Mouse (Mus musculus) heart, embryonic 13.5 days (tissue): ENCODE measurements around the gene Fcnb. TPM values are rescaled to one million over a fixed set of nuclear protein-coding genes. Genes with fewer than 3 reads are reported as not detected.

Experiments used
- ATAC-seq: fragments of 200-750 bp; cut with Nextera tagmentation; 2 replicates; pipeline ENCODE4 v1.8.0; 2017; ENCODE audit warnings: moderate TSS enrichment; ENCODE audit not compliant: insufficient number of reproducible peaks, low FRiP score, low TSS enrichment; ENCODE audit errors: extremely low read depth
- H3K27ac ChIP-seq: fragments of 300-500 bp; sonication (generic); replicated peaks from 2 replicates; pipeline ENCODE4 v1.5.1; 2015; ENCODE audit warnings: moderate library complexity, mild to moderate bottlenecking, inconsistent platforms
- H3K27me3 ChIP-seq: fragments of 300-500 bp; sonication (generic); replicated peaks from 2 replicates; pipeline ENCODE4 v1.6.1; 2015; ENCODE audit warnings: mild to moderate bottlenecking, inconsistent platforms
- H3K36me3 ChIP-seq: fragments of 300-500 bp; sonication (generic); 2 replicates; pipeline ENCODE4 v1.6.1; 2015; ENCODE audit warnings: mild to moderate bottlenecking, inconsistent platforms
- H3K4me1 ChIP-seq: fragments of 300-500 bp; sonication (generic); 2 replicates; pipeline ENCODE4 v1.6.1; 2015; ENCODE audit warnings: inconsistent platforms
- H3K4me2 ChIP-seq: fragments of 300-500 bp; sonication (generic); 2 replicates; pipeline ENCODE4 v1.6.1; 2015; ENCODE audit warnings: inconsistent platforms, mild to moderate bottlenecking, moderate library complexity
- H3K4me3 ChIP-seq: fragments of 300-500 bp; sonication (generic); 2 replicates; pipeline ENCODE4 v1.5.1; 2015; ENCODE audit warnings: moderate library complexity, mild to moderate bottlenecking, inconsistent platforms
- H3K9ac ChIP-seq: fragments of 300-500 bp; sonication (generic); 2 replicates; pipeline ENCODE4 v1.6.1; 2015; ENCODE audit warnings: inconsistent platforms, mild to moderate bottlenecking, moderate library complexity
- H3K9me3 ChIP-seq: fragments of 300-500 bp; sonication (generic); 2 replicates; pipeline ENCODE4 v1.6.1; 2016; ENCODE audit warnings: inconsistent platforms
- WGBS: fragments of 180-500 bp; shearing (Covaris S2); methylation state at CpG from one replicate; pipeline ENCODE4 v1.1.7; 2015; ENCODE audit warnings: mixed read lengths; 5-methylcytosine and 5-hydroxymethylcytosine counted together
- polyA plus RNA-seq: library from polyadenylated mRNA; unstranded; fragments of >200 nt; fragmentation: Nextera tagmentation; extraction: Ambion mirVana; gene quantifications from 2 replicates; pipeline ENCODE4 v1.2.1, GENCODE M21; 2015

The Fcnb gene
- 0.25 and 0.28 TPM in 2 replicates for polyA plus RNA-seq

DNA sequence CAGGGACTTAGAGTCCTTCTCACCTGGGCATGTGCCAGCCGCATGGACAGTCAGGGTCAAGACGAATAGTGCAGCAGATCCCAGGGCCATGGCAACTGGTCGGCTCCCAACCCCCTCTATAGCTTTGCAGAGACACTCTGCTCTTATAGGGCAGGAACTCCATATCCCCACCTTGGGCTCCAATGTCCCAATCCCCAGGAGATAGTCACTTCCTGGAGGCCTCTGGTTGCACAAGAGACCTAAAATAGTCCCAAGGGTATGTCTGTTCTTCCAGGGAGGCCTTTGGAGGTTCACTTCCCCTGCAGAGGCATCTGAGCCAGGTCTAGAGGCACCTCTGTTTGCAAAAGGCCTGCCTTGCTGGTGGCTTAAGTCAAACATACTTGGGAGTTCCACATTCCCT lies at the start of gene Fcnb:
TSS of gene Fcnb (minus strand) at position 118 of the 400 bp plus-strand sequence.
- no peak for ATAC-seq
- H3K9me3 ChIP-seq, result no peaks in the 10 kb centered on the region; the same call in 1 of the 2 replicates

DNA sequence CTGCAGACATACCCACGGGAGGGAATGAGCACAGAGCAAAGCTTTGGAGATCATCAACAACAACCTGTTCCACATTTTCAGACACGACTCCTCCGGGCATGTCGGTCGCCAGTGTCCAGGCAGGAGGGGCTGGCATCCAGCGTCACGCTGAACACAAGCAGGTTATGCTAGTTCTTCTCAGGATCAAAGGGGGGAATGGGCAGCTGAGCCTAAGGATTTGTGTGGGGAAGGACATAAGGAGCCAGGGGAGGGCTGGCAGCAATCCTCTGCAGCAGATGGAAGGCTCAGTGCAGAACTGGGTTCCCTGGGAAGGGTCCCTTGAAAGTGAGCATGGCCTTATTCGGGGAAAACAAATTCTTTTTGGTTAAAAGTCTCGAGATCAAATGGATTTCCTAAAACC lies 49.1 kb upstream of the Fcnb start:
- peaks cover 10% of the 10 kb centered on the region for H3K4me1 ChIP-seq
- H3K27me3 ChIP-seq, result peaks cover 12% of the 10 kb centered on the region; the same call in 1 of the 2 replicates
- H3K4me2 ChIP-seq, result no peak overlapping the region
- H3K36me3 ChIP-seq, result no peaks in the 10 kb centered on the region
- no peak overlapping the region for H3K4me3 ChIP-seq
- 85% methylated on average over 9 of the region's 9 CpGs for WGBS
- H3K9ac ChIP-seq, result no peak overlapping the region
- no peaks in the 10 kb centered on the region for H3K9me3 ChIP-seq
- no peak overlapping the region for H3K27ac ChIP-seq
- ATAC-seq, result no peak

More for the DNA sequence above, at the start of gene Fcnb:
- Histone ChIP-seq H3K36me3 (no peaks in the 10 kb centered on the region), H3K9ac (no peak within 1 kb of the TSS), H3K4me1 (no peaks in the 10 kb centered on the region), H3K27me3 (peaks cover 5% of the 10 kb centered on the region; the same call in 1 of the 2 replicates), H3K27ac (no peak within 1 kb of the TSS), H3K4me3 (no peak within 1 kb of the TSS), H3K4me2 (no peak within 1 kb of the TSS)
- 74% methylated on average over 3 of the region's 3 CpGs for WGBS

GRCm38 (mm10) chr2:28132117-28132516 lies 47.4 kb upstream of the Fcnb start:
- Histone ChIP-seq H3K4me3 (no peak overlapping the region), H3K27ac (no peak overlapping the region), H3K4me2 (no peak overlapping the region), H3K27me3 (peaks cover 15% of the 10 kb centered on the region; the same call in 1 of the 2 replicates), H3K9me3 (no peaks in the 10 kb centered on the region), H3K36me3 (no peaks in the 10 kb centered on the region), H3K4me1 (0 out of 2 replicates have a peak, but pooled peaks cover 3% of the 10 kb centered on the region), H3K9ac (no peak overlapping the region)
- ATAC-seq, result no peak
- WGBS, result 69% methylated on average over 4 of the region's 4 CpGs

- ATAC-seq, result no peak
- H3K27me3 ChIP-seq, result 0 out of 2 replicates have a peak, but pooled peaks cover 3% of the 10 kb centered on the region
- H3K4me2 ChIP-seq, result no peak overlapping the region
- peaks cover 12% of the 10 kb centered on the region; the same call in 1 of the 2 replicates for H3K4me1 ChIP-seq
- H3K9me3 ChIP-seq, result peaks cover 7% of the 10 kb centered on the region; the same call in 1 of the 2 replicates
- 56% methylated on average over 12 of the region's 12 CpGs for WGBS
- no peak overlapping the region for H3K27ac ChIP-seq
- no peak overlapping the region for H3K9ac ChIP-seq
- no peaks in the 10 kb centered on the region for H3K36me3 ChIP-seq
- H3K4me3 ChIP-seq, result no peak overlapping the region
These were observed 42.2 kb upstream of the Fcnb start for GRCm38 (mm10) chr2:28126763-28127438.

DNA sequence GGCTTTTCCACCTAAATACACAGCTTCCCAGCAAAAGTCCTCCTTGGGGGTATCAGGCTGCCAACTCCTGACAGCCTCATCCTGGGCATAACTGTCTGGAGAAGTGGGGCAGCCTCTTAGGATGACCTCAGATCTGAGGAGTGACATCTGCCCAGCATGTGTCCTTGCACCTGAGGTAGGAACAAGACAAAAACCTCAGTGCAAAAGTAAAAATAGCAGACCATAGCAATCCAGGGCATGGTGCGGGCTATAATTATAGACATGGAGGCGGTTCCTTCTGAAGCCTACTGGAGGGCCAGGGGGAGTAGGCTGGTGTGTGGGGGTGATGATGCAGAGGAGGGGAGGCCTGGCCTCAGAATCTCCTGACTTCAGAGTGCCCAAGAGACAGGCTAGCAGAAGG lies 39.2 kb upstream of the Fcnb start:
- no peak for ATAC-seq
- 0 out of 2 replicates have a peak, but pooled peaks cover 6% of the 10 kb centered on the region for H3K27me3 ChIP-seq
- H3K36me3 ChIP-seq, result no peaks in the 10 kb centered on the region
- 65% methylated on average over 2 of the region's 2 CpGs for WGBS
- H3K4me1 ChIP-seq, result peaks cover 12% of the 10 kb centered on the region; the same call in 1 of the 2 replicates
- no peak overlapping the region for H3K4me2 ChIP-seq
- peaks cover 7% of the 10 kb centered on the region; the same call in 1 of the 2 replicates for H3K9me3 ChIP-seq
- no peak overlapping the region for H3K27ac ChIP-seq
- no peak overlapping the region for H3K9ac ChIP-seq
- H3K4me3 ChIP-seq, result no peak overlapping the region

DNA sequence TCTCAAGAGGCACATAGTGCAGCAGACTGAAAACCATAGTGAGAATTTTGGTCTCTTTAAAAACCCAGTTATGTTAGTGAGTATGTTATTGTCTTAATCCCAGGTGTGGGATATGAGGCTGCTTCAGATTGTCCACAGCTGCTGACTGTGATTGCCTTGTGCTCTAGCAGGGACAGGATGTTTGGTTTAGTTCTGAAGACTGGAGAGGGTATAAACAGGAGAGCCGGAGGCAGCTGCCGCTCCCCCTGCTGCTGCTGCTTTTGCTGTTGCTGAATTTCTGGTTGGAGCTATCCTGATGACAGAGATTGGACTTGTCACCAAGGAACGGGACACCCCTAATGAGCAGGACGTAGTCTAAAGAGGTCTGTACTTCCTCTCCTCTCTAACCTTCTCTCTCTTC lies 36.6 kb upstream of the Fcnb start:
- no peak overlapping the region for H3K4me2 ChIP-seq
- WGBS, result 64% methylated on average over 4 of the region's 4 CpGs
- no peaks in the 10 kb centered on the region for H3K36me3 ChIP-seq
- H3K9me3 ChIP-seq, result peaks cover 7% of the 10 kb centered on the region; the same call in 1 of the 2 replicates
- peaks cover 11% of the 10 kb centered on the region; the same call in 1 of the 2 replicates for H3K27me3 ChIP-seq
- H3K4me3 ChIP-seq, result no peak overlapping the region
- H3K4me1 ChIP-seq, result peaks cover 8% of the 10 kb centered on the region; the same call in 1 of the 2 replicates
- ATAC-seq, result no peak
- no peak overlapping the region for H3K27ac ChIP-seq
- no peak overlapping the region for H3K9ac ChIP-seq

- WGBS, result 91% methylated on average over 9 of the region's 9 CpGs
- Histone ChIP-seq H3K4me2 (no peak overlapping the region), H3K4me3 (no peak overlapping the region), H3K27me3 (peaks cover 15% of the 10 kb centered on the region; the same call in 1 of the 2 replicates), H3K9ac (no peak overlapping the region), H3K9me3 (peaks cover 7% of the 10 kb centered on the region; the same call in 1 of the 2 replicates), H3K36me3 (no peaks in the 10 kb centered on the region), H3K27ac (no peak overlapping the region), H3K4me1 (peaks cover 8% of the 10 kb centered on the region; the same call in 1 of the 2 replicates)
- no peak for ATAC-seq
These were observed 35.7 kb upstream of the Fcnb start for GRCm38 (mm10) chr2:28120342-28120741.

DNA sequence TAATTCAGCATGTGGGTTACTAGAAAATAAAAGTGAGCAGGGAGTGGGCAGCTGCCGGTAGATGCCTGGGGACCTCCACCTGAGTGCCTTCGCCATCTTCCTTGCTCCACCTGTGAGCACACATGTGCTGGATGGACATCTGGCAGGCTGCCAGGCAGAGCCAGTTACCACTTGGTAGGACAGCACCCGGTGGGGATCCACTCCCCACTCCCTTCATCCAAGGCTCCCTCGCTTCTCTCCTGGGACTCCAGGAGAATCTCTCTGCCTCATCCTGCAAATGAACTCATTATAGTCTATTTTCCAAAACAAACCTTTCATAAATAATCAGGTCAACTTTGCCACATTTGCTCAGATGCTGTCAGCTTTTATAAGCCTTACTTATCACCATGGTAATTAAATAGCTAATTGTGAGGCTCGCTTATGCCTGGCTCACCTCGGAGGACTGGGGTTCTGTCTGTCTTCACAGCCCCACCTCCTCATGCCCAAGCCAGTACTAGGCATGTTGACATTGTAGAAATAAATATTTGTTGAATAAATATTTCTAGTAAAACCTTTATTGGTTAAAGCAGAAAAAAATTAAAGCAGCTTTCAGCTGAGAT lies 33.9 kb upstream of the Fcnb start:
- 66% methylated on average over 6 of the region's 6 CpGs for WGBS
- H3K9ac ChIP-seq, result no peak overlapping the region
- no peak overlapping the region for H3K4me3 ChIP-seq
- H3K36me3 ChIP-seq, result no peaks in the 10 kb centered on the region
- no peak overlapping the region for H3K27ac ChIP-seq
- no peak overlapping the region for H3K4me2 ChIP-seq
- H3K27me3 ChIP-seq, result peaks cover 16% of the 10 kb centered on the region; the same call in 1 of the 2 replicates
- peaks cover 4% of the 10 kb centered on the region for H3K4me1 ChIP-seq
- peaks cover 7% of the 10 kb centered on the region; the same call in 1 of the 2 replicates for H3K9me3 ChIP-seq
- ATAC-seq, result no peak

DNA sequence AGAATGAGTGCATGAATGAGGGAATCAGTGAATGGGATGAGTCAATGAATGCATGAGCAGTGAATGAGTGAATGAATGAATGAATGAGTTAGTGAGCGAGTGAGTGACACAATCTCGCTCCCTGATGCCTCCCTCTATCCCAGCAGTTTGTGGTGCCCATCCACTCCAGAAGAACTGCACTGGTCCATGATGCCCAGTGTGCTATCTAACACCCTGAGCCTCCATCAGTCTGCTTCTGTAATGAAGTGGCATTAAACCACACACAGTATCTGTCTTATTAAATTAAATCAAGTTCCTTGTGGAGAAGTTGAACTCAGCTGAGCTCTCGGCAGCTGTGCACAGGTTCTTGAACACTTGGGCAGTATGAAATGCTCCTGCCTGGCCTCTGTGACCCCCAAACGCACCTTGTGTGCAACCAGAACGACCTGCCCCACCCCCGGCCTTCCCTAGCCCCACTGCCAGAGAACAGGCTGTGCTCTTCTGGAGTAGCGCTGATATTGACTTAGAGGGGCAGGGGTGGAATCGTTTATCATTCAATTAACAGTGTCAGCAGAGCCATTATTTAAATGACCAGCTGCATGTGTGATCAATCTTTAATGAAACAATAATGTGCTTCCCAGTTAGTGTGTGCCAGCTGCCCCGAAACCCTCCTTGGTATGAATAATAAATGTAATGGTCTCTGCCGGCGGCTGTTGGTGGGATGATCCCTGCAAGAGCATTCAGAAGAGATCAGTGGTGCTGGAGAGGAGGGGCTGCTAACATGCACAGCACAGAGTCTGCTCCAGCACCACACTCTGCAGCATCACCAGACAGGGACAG lies 33.0 kb upstream of the Fcnb start:
- Histone ChIP-seq H3K36me3 (no peaks in the 10 kb centered on the region), H3K4me1 (peaks cover 3% of the 10 kb centered on the region; the same call in 1 of the 2 replicates), H3K9ac (no peak overlapping the region), H3K27ac (no peak overlapping the region), H3K9me3 (peaks cover 3% of the 10 kb centered on the region; the same call in 1 of the 2 replicates), H3K27me3 (peaks cover 16% of the 10 kb centered on the region; the same call in 1 of the 2 replicates), H3K4me3 (no peak overlapping the region), H3K4me2 (no peak overlapping the region)
- ATAC-seq, result no peak
- WGBS, result 47% methylated on average over 11 of the region's 11 CpGs

GRCm38 (mm10) chr2:28108763-28109162 lies 24.1 kb upstream of the Fcnb start:
- Histone ChIP-seq H3K9me3 (no peaks in the 10 kb centered on the region), H3K4me3 (no peak overlapping the region), H3K4me2 (no peak overlapping the region), H3K27me3 (no peaks in the 10 kb centered on the region; the same call in 1 of the 2 replicates), H3K9ac (no peak overlapping the region), H3K36me3 (no peaks in the 10 kb centered on the region), H3K27ac (no peak overlapping the region), H3K4me1 (no peaks in the 10 kb centered on the region)
- 39% methylated on average over 5 of the region's 5 CpGs for WGBS
- ATAC-seq, result no peak

DNA sequence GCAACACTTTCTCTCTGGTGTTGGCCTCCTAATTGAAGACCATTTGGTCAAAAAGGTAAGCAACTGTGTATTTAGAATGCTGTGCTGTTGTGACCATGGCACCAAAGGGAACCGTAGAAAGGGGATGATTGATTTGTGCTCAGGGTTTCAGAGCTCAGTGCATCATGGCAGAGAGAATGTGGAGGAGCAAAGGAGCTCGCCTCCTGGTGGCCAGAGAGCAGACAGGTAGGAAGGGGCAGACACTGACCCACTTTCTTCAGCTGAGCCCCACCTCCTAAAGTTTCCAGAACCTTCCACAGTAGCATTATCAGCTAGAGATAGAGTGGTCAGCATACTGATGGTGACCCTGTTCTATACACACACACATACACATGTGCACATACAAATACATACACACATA lies 21.3 kb upstream of the Fcnb start:
- Histone ChIP-seq H3K4me1 (no peaks in the 10 kb centered on the region), H3K36me3 (no peaks in the 10 kb centered on the region), H3K9ac (no peak overlapping the region), H3K27me3 (peaks cover 5% of the 10 kb centered on the region; the same call in 1 of the 2 replicates), H3K4me2 (no peak overlapping the region), H3K4me3 (no peak overlapping the region), H3K9me3 (no peaks in the 10 kb centered on the region), H3K27ac (no peak overlapping the region)
- 57% methylated on average over 2 of the region's 2 CpGs for WGBS
- no peak for ATAC-seq
